Mouse (Mus musculus) heart, embryonic 10.5 days (tissue): ENCODE results near the gene Lrrd1. TPM values are rescaled to one million over a fixed set of nuclear protein-coding genes. Genes with fewer than 3 reads are reported as not detected.
"Not testable (repeated sequence)": the region's sequence is repeated elsewhere in the genome, so short reads cannot be mapped to it uniquely, and the experiment has no call there.

ENCODE experiments used
- DNase-seq: peaks from one replicate; pipeline ENCODE4 v3.0.0-alpha.2; 2017; ENCODE audit warnings: low spot score
- H3K27ac ChIP-seq: fragments of 300-500 bp; sonication (generic); 2 replicates; pipeline ENCODE4 v1.5.1; 2016; ENCODE audit warnings: mild to moderate bottlenecking
- H3K27me3 ChIP-seq: fragments of 300-500 bp; sonication (generic); 2 replicates; pipeline ENCODE4 v1.6.1; 2016; ENCODE audit warnings: mild to moderate bottlenecking; ENCODE audit not compliant: poor library complexity, insufficient read depth, severe bottlenecking
- H3K36me3 ChIP-seq: fragments of 300-500 bp; sonication (generic); 2 replicates; pipeline ENCODE4 v1.6.1; 2016; ENCODE audit warnings: mild to moderate bottlenecking, moderate library complexity
- H3K4me1 ChIP-seq: fragments of 300-500 bp; sonication (generic); 2 replicates; pipeline ENCODE4 v1.6.1; 2016; ENCODE audit warnings: mild to moderate bottlenecking
- H3K4me3 ChIP-seq: fragments of 300-500 bp; sonication (generic); 2 replicates; pipeline ENCODE4 v1.5.1; 2016; ENCODE audit warnings: mild to moderate bottlenecking, moderate library complexity
- H3K9me3 ChIP-seq: fragments of 300-500 bp; sonication (generic); 2 replicates; pipeline ENCODE4 v1.6.1; 2016; ENCODE audit warnings: mild to moderate bottlenecking, moderate library complexity
- WGBS: fragments of 180-500 bp; shearing (Covaris S2); methylation state at CpG from one replicate; pipeline ENCODE4 v1.1.7; 2016; 5-methylcytosine and 5-hydroxymethylcytosine counted together
- polyA plus RNA-seq: library from polyadenylated mRNA; unstranded; fragments of >200 nt; fragmentation: Nextera tagmentation; extraction: Ambion mirVana; gene quantifications from 2 replicates; pipeline ENCODE4 v1.2.1, GENCODE M21; 2016

Gene Lrrd1
- polyA plus RNA-seq: 0.11 and 0.34 TPM in 2 replicates

DNA sequence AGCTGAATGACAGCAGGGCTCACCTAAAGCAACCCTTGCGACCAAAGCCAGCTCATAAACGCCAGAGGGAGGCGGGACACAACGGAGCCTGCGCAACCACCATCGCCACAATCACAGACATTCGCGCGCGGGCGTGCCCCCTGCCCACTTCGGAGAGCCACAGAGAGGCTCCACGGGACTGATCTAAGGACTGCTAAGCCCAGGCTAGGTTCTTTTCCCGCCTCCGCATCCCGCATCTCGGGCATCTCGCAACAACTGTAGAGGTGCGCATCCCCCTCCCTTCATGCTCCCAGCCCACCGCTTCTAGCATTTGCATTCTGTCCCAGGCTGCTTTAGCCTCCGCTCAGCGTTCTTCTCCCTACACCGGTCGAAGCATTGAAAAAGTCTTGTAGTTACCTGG lies at the start of gene Lrrd1:
Lrrd1 (plus strand) TSS at position 148 of the 400 bp plus-strand sequence.
- H3K4me3 ChIP-seq: peak within 1 kb of the TSS; percentile 61
- no peaks in the 10 kb centered on the region for H3K9me3 ChIP-seq
- 5% methylated on average over 24 of the region's 24 CpGs for WGBS
- H3K36me3 ChIP-seq: peaks cover 24% of the 10 kb centered on the region
- DNase-seq: no peak
- peak within 1 kb of the TSS; percentile 47; the same call in 1 of the 2 replicates for H3K27ac ChIP-seq
- peaks cover 4% of the 10 kb centered on the region; the same call in 1 of the 2 replicates for H3K4me1 ChIP-seq
- H3K27me3 ChIP-seq: no peaks in the 10 kb centered on the region

DNA sequence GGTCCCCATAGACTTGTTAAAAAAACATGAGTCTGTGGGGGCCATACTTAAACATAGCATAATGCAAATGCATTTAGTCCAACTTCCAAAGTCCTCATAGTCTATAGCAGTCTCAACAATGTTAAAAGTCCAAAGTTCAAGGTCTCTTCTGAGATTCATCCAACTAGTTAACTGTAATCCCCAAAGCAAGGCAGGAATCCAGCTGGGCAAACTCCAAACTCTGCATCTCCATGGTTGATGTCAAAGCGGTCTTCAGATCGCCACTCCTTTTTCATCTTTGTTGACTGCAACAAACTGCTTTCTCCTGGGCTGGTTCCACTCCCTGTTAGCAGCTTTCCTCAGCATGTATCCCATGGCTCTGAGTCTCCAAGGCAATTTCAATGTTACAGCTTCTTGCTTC lies 47.9 kb upstream of the Lrrd1 start:
- H3K27ac ChIP-seq, DNase-seq, H3K27me3 ChIP-seq, H3K36me3 ChIP-seq, H3K4me3 ChIP-seq, H3K9me3 ChIP-seq, H3K4me1 ChIP-seq: not testable (repeated sequence)
- WGBS: 89% methylated on average over 2 of the region's 2 CpGs

DNA sequence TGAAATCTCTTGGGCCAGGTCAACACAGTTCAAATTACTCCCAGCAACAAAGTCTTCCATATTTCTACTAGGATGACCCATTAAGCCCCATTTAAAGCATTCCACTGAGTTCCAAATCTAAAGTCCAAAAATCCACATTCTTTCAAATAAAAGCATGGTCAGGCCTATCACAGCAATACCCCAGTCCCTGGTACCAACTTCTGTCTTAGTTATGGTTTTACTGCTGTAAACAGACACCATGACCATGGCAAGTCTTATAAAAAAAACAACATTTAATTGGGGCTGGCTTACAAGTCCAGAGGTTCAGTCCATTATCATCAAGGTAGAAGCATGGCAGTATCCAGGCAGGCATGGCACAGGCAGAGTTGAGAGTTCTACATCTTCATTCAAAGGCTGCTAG lies 46.3 kb upstream of the Lrrd1 start:
- not testable (repeated sequence) for H3K27ac ChIP-seq, H3K4me1 ChIP-seq, H3K27me3 ChIP-seq, DNase-seq, H3K4me3 ChIP-seq, H3K36me3 ChIP-seq, H3K9me3 ChIP-seq

DNA sequence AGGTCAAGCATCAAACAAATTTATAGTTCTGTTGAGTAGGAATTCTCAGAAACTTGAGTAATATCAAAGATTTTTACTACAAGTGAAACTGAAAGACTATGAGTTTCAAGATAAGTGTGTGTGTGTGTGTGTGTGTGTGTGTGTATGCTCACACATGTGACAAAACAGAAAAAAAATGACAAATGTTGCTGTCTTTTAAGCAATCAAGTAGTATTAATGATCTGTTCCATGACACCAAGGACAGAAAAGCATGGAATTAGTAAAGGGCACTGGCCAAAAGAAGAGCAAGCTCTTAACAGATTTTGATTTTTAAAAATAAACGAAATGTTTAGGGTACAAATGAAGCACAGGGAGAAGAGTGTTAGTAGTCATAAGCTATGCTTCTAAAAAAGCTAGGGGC lies 44.9 kb upstream of the Lrrd1 start:
- Histone ChIP-seq H3K9me3 (no peaks in the 10 kb centered on the region), H3K27ac (no peak overlapping the region), H3K27me3 (no peaks in the 10 kb centered on the region), H3K4me1 (peaks cover 8% of the 10 kb centered on the region; the same call in 1 of the 2 replicates), H3K4me3 (no peak overlapping the region), H3K36me3 (no peaks in the 10 kb centered on the region)
- DNase-seq: no peak
- WGBS: 80% methylated on average over 1 of the region's 1 CpGs

DNA sequence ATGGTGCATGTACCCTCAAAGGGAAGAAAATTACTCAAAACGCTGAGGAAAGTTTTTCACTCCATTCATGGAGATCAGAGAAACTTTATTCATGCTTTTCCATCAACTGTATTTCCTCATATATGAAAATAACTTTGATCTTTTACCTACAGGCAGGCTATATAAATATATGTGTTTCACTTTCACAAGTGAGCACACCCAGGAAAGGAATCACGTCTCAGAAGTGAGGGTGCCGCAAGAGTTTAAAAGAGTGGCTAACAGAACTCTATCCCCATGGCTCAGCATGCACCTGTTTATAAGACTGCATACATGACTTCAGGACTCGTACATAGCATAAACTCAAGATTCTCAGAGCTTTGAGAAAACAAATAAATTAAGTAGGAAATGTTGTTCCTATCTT lies 44.1 kb upstream of the Lrrd1 start:
- H3K4me3 ChIP-seq: no peak overlapping the region
- 80% methylated on average over 4 of the region's 4 CpGs for WGBS
- no peak overlapping the region for H3K27ac ChIP-seq
- no peaks in the 10 kb centered on the region for H3K27me3 ChIP-seq
- DNase-seq: no peak
- peaks cover 8% of the 10 kb centered on the region; the same call in 1 of the 2 replicates for H3K4me1 ChIP-seq
- no peaks in the 10 kb centered on the region for H3K9me3 ChIP-seq
- H3K36me3 ChIP-seq: no peaks in the 10 kb centered on the region

DNA sequence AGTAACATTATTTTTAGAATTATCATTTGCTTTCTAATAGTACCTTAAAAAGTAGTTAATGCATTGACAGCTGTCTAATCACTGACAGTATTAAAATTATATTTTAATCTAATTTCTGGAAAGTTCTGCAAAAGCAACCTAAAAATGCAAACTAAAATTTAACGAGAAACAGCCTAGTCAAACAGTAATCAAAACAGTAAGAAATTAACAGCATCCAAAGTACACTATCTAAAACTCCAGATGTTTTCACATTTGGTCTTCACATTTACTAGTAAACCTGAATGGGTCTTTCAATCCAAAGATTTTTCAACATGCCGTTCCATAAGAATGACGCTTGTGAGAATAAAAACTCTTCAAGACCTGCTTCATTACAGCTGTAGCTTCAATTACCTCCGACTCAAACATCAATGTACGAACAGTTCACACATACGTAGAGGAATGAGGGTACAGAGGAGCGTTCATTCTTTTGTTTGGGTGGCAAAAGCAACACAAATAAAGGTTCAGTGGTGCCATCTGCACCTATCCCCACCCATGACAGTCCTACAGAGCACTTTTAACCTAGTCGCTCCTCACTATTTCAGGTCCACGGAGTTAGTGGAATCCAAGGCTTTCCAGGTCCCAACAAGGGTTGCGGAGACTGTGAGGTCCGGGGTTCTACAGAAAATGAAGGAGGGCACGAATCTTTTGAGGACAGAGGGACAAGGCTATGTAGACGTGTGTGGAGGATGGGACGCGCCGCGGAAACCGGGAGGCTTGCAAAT lies 43.1 kb upstream of the Lrrd1 start:
- Histone ChIP-seq H3K36me3 (peaks cover 3% of the 10 kb centered on the region; the same call in 1 of the 2 replicates), H3K4me1 (peaks cover 8% of the 10 kb centered on the region; the same call in 1 of the 2 replicates), H3K9me3 (no peaks in the 10 kb centered on the region), H3K27ac (peak overlapping the region; percentile 96), H3K4me3 (peak overlapping the region; percentile 89), H3K27me3 (no peaks in the 10 kb centered on the region)
- WGBS: 8% methylated on average over 18 of the region's 18 CpGs
- DNase-seq: no peak

DNA sequence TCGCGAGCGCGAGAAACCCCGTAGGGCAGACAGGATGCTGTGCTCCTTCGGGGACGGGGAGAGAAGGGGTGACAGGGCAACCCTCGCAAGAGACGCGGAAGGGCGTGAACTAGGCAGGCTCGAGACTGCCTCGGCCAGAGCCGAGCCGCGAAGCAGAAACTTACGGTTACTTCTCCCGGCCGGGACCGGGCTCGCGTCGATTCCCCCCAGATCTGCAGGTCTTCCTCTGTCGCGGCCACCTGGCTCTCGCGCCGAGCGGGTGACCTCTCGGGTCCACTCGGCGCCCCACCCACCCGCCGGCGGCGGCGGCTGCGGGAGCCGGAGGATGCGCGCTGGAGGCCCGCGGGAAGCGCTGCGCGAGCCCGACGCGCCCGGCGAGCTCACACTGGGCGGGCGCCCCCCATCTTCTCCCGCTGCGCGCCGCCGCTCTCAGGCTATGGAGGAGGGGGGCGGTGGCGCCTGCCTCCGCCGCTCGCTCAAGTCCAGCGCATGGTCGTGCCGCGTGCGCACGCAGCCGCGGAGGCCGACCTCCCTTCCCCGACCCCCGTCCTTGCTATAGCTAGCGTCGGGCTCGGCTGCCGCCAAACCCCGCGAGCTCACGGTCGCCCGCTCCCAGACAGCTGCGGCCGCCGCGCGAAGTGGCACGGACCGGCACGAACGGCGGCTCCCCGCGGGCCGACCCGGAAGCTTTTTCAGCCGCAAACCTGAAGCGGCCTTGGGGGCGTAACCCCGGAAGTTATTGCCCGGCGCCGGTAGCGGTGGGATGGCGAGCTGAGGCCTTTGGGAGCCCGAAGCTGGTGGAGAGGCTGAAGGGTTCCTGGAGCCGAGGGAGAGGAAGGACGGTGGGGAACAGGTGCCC lies 42.3 kb upstream of the Lrrd1 start, which contains the start of the genes Ankib1 and Krit1:
Ankib1 (minus strand) TSS at position 493 of the 859 bp plus-strand sequence.
Krit1 (plus strand) TSS at position 752 of the 859 bp plus-strand sequence.
- WGBS: under 1% methylated on average over 106 of the region's 109 CpGs
- peak within 1 kb of the TSS; percentile 96 for H3K27ac ChIP-seq
- H3K27me3 ChIP-seq: no peaks in the 10 kb centered on the region
- peaks cover 3% of the 10 kb centered on the region; the same call in 1 of the 2 replicates for H3K36me3 ChIP-seq
- peaks cover 8% of the 10 kb centered on the region; the same call in 1 of the 2 replicates for H3K4me1 ChIP-seq
- no peaks in the 10 kb centered on the region for H3K9me3 ChIP-seq
- H3K4me3 ChIP-seq: peak within 1 kb of the TSS; percentile 89
- DNase-seq: peak; percentile 94

DNA sequence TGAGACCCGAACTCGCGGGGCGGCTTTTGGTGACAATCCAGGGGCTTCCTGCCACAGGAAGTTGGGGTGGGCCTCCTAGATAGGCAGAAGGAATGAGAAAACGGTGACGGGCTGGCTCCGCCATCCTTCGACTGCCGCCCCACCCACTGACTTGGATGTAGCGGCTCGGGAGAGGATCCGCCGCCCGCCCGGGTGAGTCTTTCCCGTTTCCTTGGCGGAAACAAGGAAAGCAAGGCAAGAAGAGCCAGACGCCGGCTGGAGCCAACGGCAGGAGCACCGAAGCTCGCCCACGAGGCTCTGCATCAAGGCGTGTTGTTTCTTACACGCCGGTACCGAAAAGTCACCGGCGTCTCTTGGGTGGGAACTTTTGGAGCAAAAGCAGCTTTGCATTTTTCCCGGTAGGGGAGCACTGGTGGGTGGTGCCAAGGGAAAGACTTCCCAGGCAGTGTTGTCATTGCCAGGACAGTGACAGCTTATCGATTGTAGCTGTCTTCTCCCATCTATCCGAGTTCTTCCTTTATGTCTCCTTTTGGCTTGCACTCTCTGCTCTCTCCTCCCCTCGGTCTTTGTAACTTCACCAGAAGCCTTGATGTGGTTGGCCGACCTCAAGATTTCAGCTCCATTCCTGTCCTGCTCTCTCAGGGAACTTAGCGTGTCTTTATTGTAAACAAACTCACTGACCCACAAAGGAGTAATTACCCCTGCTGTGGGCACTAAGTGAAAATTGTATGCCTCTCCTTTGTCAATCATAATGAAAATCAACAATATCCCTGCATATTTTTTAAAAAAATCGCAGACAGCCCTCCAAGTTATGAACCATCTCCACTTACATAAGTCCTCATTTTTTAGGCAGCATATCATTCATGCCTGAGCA lies 41.4 kb upstream of the Lrrd1 start:
- Histone ChIP-seq H3K9me3 (no peaks in the 10 kb centered on the region), H3K27ac (peak overlapping the region; percentile 96), H3K4me1 (peaks cover 8% of the 10 kb centered on the region; the same call in 1 of the 2 replicates), H3K27me3 (no peaks in the 10 kb centered on the region), H3K4me3 (peak overlapping the region; percentile 89), H3K36me3 (peaks cover 5% of the 10 kb centered on the region; the same call in 1 of the 2 replicates)
- under 1% methylated on average over 36 of the region's 36 CpGs for WGBS
- no peak for DNase-seq

DNA sequence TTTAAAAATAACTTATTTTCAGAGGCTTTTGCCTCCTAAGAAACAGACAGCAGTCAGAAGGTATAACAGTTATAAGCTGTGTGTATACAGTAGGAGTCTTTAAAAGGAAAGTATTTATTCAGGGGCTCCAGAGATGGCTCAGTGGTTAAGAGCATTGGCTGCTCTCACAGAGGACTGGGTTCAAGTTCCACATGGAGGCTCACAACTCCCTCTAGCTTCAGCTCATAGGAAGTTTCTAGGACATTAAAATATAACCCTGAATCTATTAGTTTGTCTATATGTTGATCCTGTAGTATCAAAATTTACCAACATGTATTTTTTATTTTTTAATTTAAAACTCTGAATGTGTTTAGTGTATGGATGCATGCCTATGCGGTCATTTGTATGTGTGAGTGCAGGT lies 36.5 kb upstream of the Lrrd1 start:
- 85% methylated on average over 1 of the region's 1 CpGs for WGBS
- H3K9me3 ChIP-seq: no peaks in the 10 kb centered on the region
- peaks cover 31% of the 10 kb centered on the region for H3K36me3 ChIP-seq
- H3K27me3 ChIP-seq: no peaks in the 10 kb centered on the region
- H3K4me3 ChIP-seq: no peak overlapping the region
- no peak for DNase-seq
- no peak overlapping the region for H3K27ac ChIP-seq
- H3K4me1 ChIP-seq: peaks cover 8% of the 10 kb centered on the region; the same call in 1 of the 2 replicates

DNA sequence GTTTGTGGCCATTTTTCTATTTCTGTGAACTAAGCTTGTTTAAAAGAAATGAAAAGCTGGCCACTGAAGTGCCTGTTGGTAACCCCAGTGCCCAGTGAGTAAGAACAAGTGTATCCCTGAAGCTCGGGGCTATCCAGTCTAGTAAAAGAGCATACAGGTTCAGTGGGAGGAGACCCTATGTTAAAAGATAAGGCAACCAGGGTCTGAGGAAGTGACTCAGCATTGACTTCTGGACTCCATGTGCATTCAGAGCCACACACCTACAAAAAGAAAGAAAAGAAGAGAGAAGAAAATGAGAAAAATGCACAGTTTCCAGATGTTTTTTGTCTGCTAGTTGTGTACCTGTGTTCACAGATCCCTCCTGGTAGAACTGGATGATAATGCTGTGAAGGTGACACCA lies 10.9 kb upstream of the Lrrd1 start:
- WGBS: 73% methylated on average over 1 of the region's 1 CpGs
- no peak overlapping the region for H3K27ac ChIP-seq
- no peak overlapping the region for H3K4me3 ChIP-seq
- no peaks in the 10 kb centered on the region for H3K4me1 ChIP-seq
- H3K9me3 ChIP-seq: no peaks in the 10 kb centered on the region
- peaks cover 58% of the 10 kb centered on the region for H3K36me3 ChIP-seq
- no peak for DNase-seq
- H3K27me3 ChIP-seq: no peaks in the 10 kb centered on the region

DNA sequence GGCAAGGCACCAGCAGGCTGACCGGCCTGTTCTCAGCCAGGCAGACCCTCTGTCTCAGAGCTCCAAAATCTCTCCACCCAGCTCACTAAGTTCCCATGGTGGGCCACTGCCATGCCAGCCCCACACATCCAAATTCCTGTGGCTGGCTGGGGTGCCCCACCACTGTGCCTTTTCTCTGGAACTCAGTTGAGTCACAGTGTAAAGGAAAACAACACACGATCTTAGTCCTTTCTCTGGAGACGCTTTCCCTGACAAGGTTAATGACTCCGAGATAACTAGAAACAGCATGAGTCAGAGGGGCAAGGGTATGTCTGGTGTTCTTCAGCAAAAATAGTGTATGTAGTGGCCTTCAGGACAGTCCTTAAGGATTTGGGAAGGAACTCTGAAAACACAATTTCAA lies 25.2 kb downstream of the Lrrd1 start:
- WGBS: 44% methylated on average over 4 of the region's 4 CpGs
- no peak overlapping the region for H3K4me3 ChIP-seq

DNA sequence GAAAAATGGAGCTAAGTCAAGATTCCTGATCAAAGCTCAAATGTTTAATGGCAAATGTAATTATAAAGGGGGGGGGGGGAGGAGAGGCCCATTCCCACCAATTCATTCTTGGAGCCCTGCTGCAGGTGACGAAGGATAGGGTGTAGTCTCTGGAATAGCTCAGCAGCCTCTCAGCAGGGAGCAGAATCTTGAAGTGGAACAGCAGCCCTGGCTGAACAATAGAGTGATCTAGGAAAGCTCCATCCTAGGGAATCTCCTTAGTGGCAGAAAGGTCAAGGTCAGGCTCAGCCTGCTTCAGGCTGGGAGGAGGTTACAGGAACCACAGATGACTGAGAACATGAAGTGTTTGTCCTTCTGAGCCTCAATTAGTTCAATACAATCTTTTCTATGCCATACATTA lies 27.4 kb downstream of the Lrrd1 start:
- WGBS: 60% methylated on average over 1 of the region's 1 CpGs

More for the DNA sequence above, 25.2 kb downstream of the Lrrd1 start:
- no peak for DNase-seq
- H3K4me1 ChIP-seq: no peaks in the 10 kb centered on the region
- H3K27ac ChIP-seq: no peak overlapping the region
- peaks cover 3% of the 10 kb centered on the region; the same call in 1 of the 2 replicates for H3K9me3 ChIP-seq
- no peaks in the 10 kb centered on the region for H3K27me3 ChIP-seq
- no peaks in the 10 kb centered on the region for H3K36me3 ChIP-seq

More for the DNA sequence above, 27.4 kb downstream of the Lrrd1 start:
- Histone ChIP-seq H3K27me3 (no peaks in the 10 kb centered on the region), H3K4me3 (no peak overlapping the region), H3K4me1 (no peaks in the 10 kb centered on the region), H3K36me3 (no peaks in the 10 kb centered on the region), H3K9me3 (peaks cover 3% of the 10 kb centered on the region; the same call in 1 of the 2 replicates), H3K27ac (no peak overlapping the region)
- no peak for DNase-seq
